Mouse (Mus musculus) liver, embryonic 14.5 days (tissue): ENCODE measurements around the gene Nr2f2.

Experiments used
- CTCF ChIP-seq: IDR thresholded peaks from 2 replicates; pipeline ENCODE4 v1.5.1; 2016; ENCODE audit warnings: antibody characterized with exemption, low read depth, control low read depth
- EP300 ChIP-seq: IDR thresholded peaks from 2 replicates; pipeline ENCODE4 v1.6.1; 2016; ENCODE audit warnings: antibody characterized with exemption, low read depth

DNA sequence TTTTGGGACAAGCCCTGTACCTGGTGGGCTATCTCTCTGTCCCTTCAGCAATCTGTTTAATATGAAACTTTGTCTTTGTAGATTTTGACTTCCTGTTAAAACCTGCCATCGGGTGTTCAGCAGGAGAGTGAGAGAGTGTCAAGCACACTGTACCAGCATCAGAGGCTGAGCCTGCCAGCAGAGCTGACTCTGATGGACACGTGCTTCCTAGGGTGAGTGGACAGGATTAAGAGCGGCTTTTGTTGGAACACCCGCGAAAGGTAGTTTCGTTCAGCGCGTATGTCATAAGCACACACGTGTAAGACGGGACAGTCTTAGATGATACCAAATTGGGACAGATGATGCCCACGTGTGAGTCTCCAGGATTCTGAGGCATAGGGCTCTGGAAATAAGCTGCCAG, 40.0 kb upstream of the Nr2f2 start:
- TF ChIP-seq CTCF = no peak
- TF ChIP-seq EP300 = no peak
